Mouse (Mus musculus) Patski (cell line): ENCODE measurements around the gene Dnajc6. TPM values are rescaled to one million over a fixed set of nuclear protein-coding genes. Genes with fewer than 3 reads are reported as not detected.

Experiments used
- ATAC-seq: fragments of 100-300 bp; one replicate; pipeline ENCODE4 v1.8.0; 2021
- CTCF ChIA-PET: fragments of 350-600 bp; sonication (Branson Sonifier 250); formaldehyde crosslinking; loops from one replicate; lab custom pipeline; 2022; ENCODE audit warnings: inconsistent platforms; lab: Charles Lee
- POLR2A ChIA-PET: fragments of 350-600 bp; sonication (Branson Sonifier 250); formaldehyde crosslinking; loops from one replicate; lab custom pipeline; 2022; ENCODE audit warnings: antibody characterized with exemption, inconsistent platforms; lab: Charles Lee
- DNase-seq: peaks from one replicate; pipeline ENCODE4 v3.0.0-alpha.2; 2011; ENCODE audit warnings: low read depth, low spot score
- H3K27me3 ChIP-seq: fragments of 371-371 bp; one replicate; pipeline ENCODE4 v1.5.1; 2021
- CTCF ChIP-seq: fragments of 100-300 bp; IDR thresholded peaks from one replicate; pipeline ENCODE4 v1.5.1; 2021
- in situ Hi-C: fragments of 300-500 bp; cut with MboI; formaldehyde crosslinking; loops from 3 replicates; pipeline ENCODE4 v1.11.1; 2018; ENCODE audit warnings: low pct_unique_long_range_greater_than_20kb, mixed read lengths
- polyA plus RNA-seq: library from polyadenylated mRNA; unstranded; gene quantifications from one replicate; pipeline ENCODE4 v1.2.3, GENCODE M21; 2021

Dnajc6 gene
- polyA plus RNA-seq, 1 experiment from 2014 or later, result 0.33 TPM

GRCm38 (mm10) chr4:101585455-101586184 is 89.2 kb downstream of the Dnajc6 start:
- no peak for ATAC-seq

GRCm38 (mm10) chr4:101588932-101589331 is 92.5 kb downstream of the Dnajc6 start:
- ChIA-PET CTCF (no interaction called here), POLR2A (no interaction called here)
- in situ Hi-C loops, result no loop called here
- ATAC-seq (no peak), DNase-seq (no peak)
- no peak for TF ChIP-seq CTCF
- no peaks in the 10 kb centered on the region for H3K27me3 ChIP-seq

More at GRCm38 (mm10) chr4:101585455-101586184, 89.2 kb downstream of the Dnajc6 start:
- ChIA-PET POLR2A (interaction anchor here (0.7 kb wide), 1 partner anchor 57 kb away, joined by 3 read pairs; no protein-coding TSS in a partner anchor), CTCF (no interaction called here)
- no peaks in the 10 kb centered on the region for H3K27me3 ChIP-seq
- TF ChIP-seq CTCF, result no peak
- in situ Hi-C loops, result no loop called here
- DNase-seq, result no peak

- ATAC-seq, result no peak
- in situ Hi-C loops, result no loop called here
- POLR2A ChIA-PET, result no interaction called here
Measured at GRCm38 (mm10) chr4:101589771-101590170, 93.3 kb downstream of the Dnajc6 start.

GRCm38 (mm10) chr4:101591400-101591799 is 95.0 kb downstream of the Dnajc6 start:
- DNase-seq, result no peak
- H3K27me3 ChIP-seq, result no peaks in the 10 kb centered on the region
- ChIA-PET POLR2A (no interaction called here), CTCF (no interaction called here)
- no peak for ATAC-seq
- peak; percentile 21 for TF ChIP-seq CTCF
- in situ Hi-C loops, result no loop called here

More at GRCm38 (mm10) chr4:101589771-101590170, 93.3 kb downstream of the Dnajc6 start:
- no peaks in the 10 kb centered on the region for H3K27me3 ChIP-seq
- TF ChIP-seq CTCF, result no peak
- CTCF ChIA-PET, result no interaction called here
- DNase-seq, result no peak

GRCm38 (mm10) chr4:101592466-101592865 is 96.0 kb downstream of the Dnajc6 start:
- ChIA-PET POLR2A (no interaction called here), CTCF (no interaction called here)
- DNase-seq (no peak), ATAC-seq (no peak)
- TF ChIP-seq CTCF, result no peak
- in situ Hi-C loops, result no loop called here
- no peaks in the 10 kb centered on the region for H3K27me3 ChIP-seq

- ChIA-PET POLR2A (no interaction called here), CTCF (no interaction called here)
- peak; percentile 36 for TF ChIP-seq CTCF
- in situ Hi-C loops, result no loop called here
- no peak for DNase-seq
- H3K27me3 ChIP-seq, result no peaks in the 10 kb centered on the region
- no peak for ATAC-seq
Measured at GRCm38 (mm10) chr4:101601758-101602157, 105.3 kb downstream of the Dnajc6 start.

GRCm38 (mm10) chr4:101603635-101604034 is 107.2 kb downstream of the Dnajc6 start:
- DNase-seq (no peak), ATAC-seq (peak; percentile 80)
- POLR2A ChIA-PET, result no interaction called here
- H3K27me3 ChIP-seq, result no peaks in the 10 kb centered on the region
- in situ Hi-C loops, result no loop called here
- TF ChIP-seq CTCF, result no peak
- CTCF ChIA-PET, result no interaction called here

- ATAC-seq, result no peak
- H3K27me3 ChIP-seq, result no peaks in the 10 kb centered on the region
- CTCF ChIA-PET, result no interaction called here
- no peak for TF ChIP-seq CTCF
- in situ Hi-C loops, result no loop called here
- POLR2A ChIA-PET, result no interaction called here
- DNase-seq, result no peak
Measured at GRCm38 (mm10) chr4:101616520-101616919, 120.1 kb downstream of the Dnajc6 start.

- ChIA-PET POLR2A (no interaction called here), CTCF (no interaction called here)
- in situ Hi-C loops, result no loop called here
- ATAC-seq, result no peak
- TF ChIP-seq CTCF, result peak; percentile 16
- DNase-seq, result no peak
- H3K27me3 ChIP-seq, result no peaks in the 10 kb centered on the region
Measured at GRCm38 (mm10) chr4:101617742-101618141, 121.3 kb downstream of the Dnajc6 start.

GRCm38 (mm10) chr4:101620206-101620605 is 123.8 kb downstream of the Dnajc6 start:
- ATAC-seq (no peak), DNase-seq (no peak)
- ChIA-PET POLR2A (no interaction called here), CTCF (interaction anchor here (1.7 kb wide), 1 partner anchor 10 kb away, joined by 4 read pairs; no protein-coding TSS in a partner anchor)
- in situ Hi-C loops, result no loop called here
- no peaks in the 10 kb centered on the region for H3K27me3 ChIP-seq
- TF ChIP-seq CTCF, result no peak

- no peaks in the 10 kb centered on the region for H3K27me3 ChIP-seq
- ChIA-PET POLR2A (no interaction called here), CTCF (interaction anchor here (1.1 to 1.7 kb wide), 2 partner anchors 11 to 36 kb away, joined by 3 to 4 read pairs; no protein-coding TSS in a partner anchor)
- ATAC-seq (no peak), DNase-seq (no peak)
- in situ Hi-C loops, result no loop called here
- no peak for TF ChIP-seq CTCF
Measured at GRCm38 (mm10) chr4:101621241-101621640, 124.8 kb downstream of the Dnajc6 start.
